Mouse (Mus musculus) heart, adult 2 months (tissue): ENCODE results near the gene Slc16a7. TPM values are rescaled to one million over a fixed set of nuclear protein-coding genes. Genes with fewer than 3 reads are reported as not detected.

Source experiments
- DNase-seq, 2 experiments: peaks; one replicate each; pipeline ENCODE4 v3.0.0; 2021
- H3K27ac ChIP-seq: fragments of 200-600 bp; 2 replicates; pipeline ENCODE4 v1.8.1; 2022
- H3K27me3 ChIP-seq: fragments of 200-500 bp; 2 replicates; pipeline ENCODE4 v1.6.1; 2012; ENCODE audit warnings: mild to moderate bottlenecking, low read length, inconsistent platforms, mixed read lengths; ENCODE audit not compliant: control insufficient read depth, insufficient read depth
- H3K36me3 ChIP-seq: fragments of 200-500 bp; 2 replicates; pipeline ENCODE4 v1.6.1; 2012; ENCODE audit warnings: low read length, inconsistent platforms; ENCODE audit not compliant: control insufficient read depth, insufficient read depth
- H3K4me1 ChIP-seq: fragments of 200-500 bp; 2 replicates; pipeline ENCODE4 v1.6.1; 2011; ENCODE audit warnings: low read length; ENCODE audit not compliant: control insufficient read depth, insufficient read depth
- H3K4me3 ChIP-seq: fragments of 200-600 bp; 2 replicates; pipeline ENCODE4 v1.8.1; 2022
- H3K79me2 ChIP-seq: fragments of 200-500 bp; replicated peaks from 2 replicates; pipeline ENCODE4 v1.6.1; 2012; ENCODE audit warnings: mild to moderate bottlenecking, inconsistent platforms, low read length, moderate library complexity, mixed read lengths; ENCODE audit not compliant: control insufficient read depth, insufficient read depth
- H3K9ac ChIP-seq: fragments of 200-500 bp; 2 replicates; pipeline ENCODE4 v1.6.1; 2012; ENCODE audit warnings: low read depth, mild to moderate bottlenecking, control low read depth, inconsistent platforms, low read length, mixed read lengths
- CTCF ChIP-seq: fragments of 200-600 bp; IDR thresholded peaks from 2 replicates; pipeline ENCODE4 v1.8.1; 2022; ENCODE audit warnings: antibody characterized with exemption, mild to moderate bottlenecking, moderate library complexity
- EP300 ChIP-seq: fragments of 200-500 bp; IDR thresholded peaks from 2 replicates; pipeline ENCODE4 v1.6.1; 2011; ENCODE audit warnings: low read depth, low read length, control low read depth; ENCODE audit not compliant: insufficient read depth
- POLR2A ChIP-seq: fragments of 200-500 bp; IDR thresholded peaks from 2 replicates; pipeline ENCODE4 v1.6.1; 2011; ENCODE audit warnings: mild to moderate bottlenecking, low read depth, low read length, control low read depth; ENCODE audit not compliant: insufficient read depth
- WGBS: fragments of 180-500 bp; shearing (Covaris S2); methylation state at CpG from one replicate; pipeline ENCODE4 v1.1.7; 2018; 5-methylcytosine and 5-hydroxymethylcytosine counted together
- intact Hi-C: fragments of 180-260 bp; cut with DNase I; formaldehyde crosslinking; loops from one replicate; pipeline ENCODE4 v1.15.1; 2025
- polyA plus RNA-seq: library from polyadenylated mRNA; depleted of rRNA; stranded (reverse); fragments of >200 nt; gene quantifications from 2 replicates; pipeline ENCODE4 v1.2.3, GENCODE M21; 2012
- total RNA-seq, 2 experiments: library from RNA; stranded (reverse); gene quantifications; 2 replicates each; pipeline ENCODE4 v1.2.3; 2021

Slc16a7 gene
- total and polyA plus RNA-seq, 3 experiments: 7.9 to 14.4 (median 13.3) TPM

DNA sequence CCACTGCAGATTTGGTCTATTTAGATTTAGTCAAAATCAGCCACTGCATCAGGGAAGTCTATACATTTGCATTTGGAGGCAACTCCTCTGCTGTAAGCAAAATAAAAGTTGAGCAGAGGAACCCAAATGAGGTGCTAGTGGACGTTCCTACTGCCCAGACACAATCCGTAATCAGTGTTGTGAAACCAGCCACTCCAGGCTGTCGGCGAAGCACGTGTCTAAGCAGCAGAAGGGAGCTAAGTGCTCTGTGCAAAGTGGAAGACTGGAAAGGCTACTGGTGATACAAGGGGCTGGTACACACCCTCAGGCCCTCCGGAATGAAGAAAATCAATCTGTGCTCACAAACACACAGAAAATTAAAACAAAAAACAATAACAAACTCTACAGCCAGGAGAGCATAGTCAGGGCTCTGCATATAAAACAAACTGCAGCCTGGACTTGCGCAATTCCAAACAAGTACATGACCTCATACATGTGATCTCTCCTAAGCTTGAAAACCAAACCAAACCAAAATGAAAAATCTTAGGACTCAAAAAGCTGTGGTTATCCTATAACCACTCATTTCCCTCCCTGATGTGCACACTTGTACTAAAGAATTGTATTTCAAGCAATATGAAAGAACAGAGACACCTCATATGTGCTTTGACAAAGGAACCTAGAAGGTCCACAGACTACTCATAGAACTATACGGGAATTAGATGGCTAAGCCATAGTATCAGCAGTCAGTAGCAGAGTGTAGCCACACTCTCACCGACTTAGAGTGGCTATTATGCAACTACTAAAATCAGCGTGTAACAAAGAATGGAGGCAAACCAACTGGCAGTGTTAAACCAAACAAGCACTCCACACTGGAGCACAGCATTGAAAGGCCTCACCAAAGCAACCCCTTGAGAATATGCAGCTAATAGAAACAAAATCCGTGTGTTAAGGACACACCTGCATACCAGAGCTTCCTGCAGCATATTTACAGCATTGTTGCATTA, 67.5 kb downstream of the Slc16a7 start:
- Histone ChIP-seq H3K9ac (no peak overlapping the region), H3K27me3 (no peaks in the 10 kb centered on the region), H3K4me1 (no peaks in the 10 kb centered on the region; the same call in 1 of the 2 replicates), H3K27ac (no peak overlapping the region), H3K4me3 (no peak overlapping the region), H3K79me2 (no peaks in the 10 kb centered on the region), H3K36me3 (peaks cover 2% of the 10 kb centered on the region; the same call in 1 of the 2 replicates)
- peak; percentile 61; the same call in 1 of the 2 replicates for TF ChIP-seq EP300
- TF ChIP-seq POLR2A: no peak
- intact Hi-C loops: loop anchor here (5.0 kb wide), 1 partner anchor 54 kb away; no protein-coding TSS in a partner anchor
- peak in 1 of 2 experiments; percentile 55 for DNase-seq
- 62% methylated on average over 11 of the region's 11 CpGs for WGBS

DNA sequence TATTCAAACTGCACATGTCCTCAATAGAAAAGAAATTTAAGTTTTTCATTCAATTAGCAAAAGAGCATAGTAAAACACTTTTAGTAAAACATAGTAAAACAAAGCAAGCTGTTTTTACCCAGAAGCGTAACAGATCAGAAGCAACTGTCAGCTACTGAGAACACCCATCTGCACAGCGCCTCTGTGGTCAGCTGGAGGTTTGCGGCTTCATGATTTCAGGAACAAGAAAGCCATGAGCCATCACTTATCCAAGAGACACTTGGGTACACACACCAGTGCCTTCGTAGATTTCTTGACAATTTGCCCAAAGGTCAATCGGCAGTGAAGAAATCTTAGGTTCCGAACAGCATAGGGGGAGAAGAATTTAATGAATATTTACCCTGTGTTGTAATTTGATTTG, 71.9 kb downstream of the Slc16a7 start:
- no peaks in the 10 kb centered on the region for H3K27me3 ChIP-seq
- peak; percentile 18; the same call in 1 of the 2 replicates for TF ChIP-seq CTCF
- no peak for TF ChIP-seq EP300
- H3K79me2 ChIP-seq: no peaks in the 10 kb centered on the region
- WGBS: 74% methylated on average over 6 of the region's 6 CpGs
- intact Hi-C loops: no loop called here
- peak; percentile 30 to 60 for DNase-seq
- H3K4me3 ChIP-seq: no peak overlapping the region
- peaks cover 2% of the 10 kb centered on the region; the same call in 1 of the 2 replicates for H3K36me3 ChIP-seq
- H3K4me1 ChIP-seq: no peaks in the 10 kb centered on the region; the same call in 1 of the 2 replicates
- no peak overlapping the region for H3K27ac ChIP-seq
- no peak overlapping the region for H3K9ac ChIP-seq

DNA sequence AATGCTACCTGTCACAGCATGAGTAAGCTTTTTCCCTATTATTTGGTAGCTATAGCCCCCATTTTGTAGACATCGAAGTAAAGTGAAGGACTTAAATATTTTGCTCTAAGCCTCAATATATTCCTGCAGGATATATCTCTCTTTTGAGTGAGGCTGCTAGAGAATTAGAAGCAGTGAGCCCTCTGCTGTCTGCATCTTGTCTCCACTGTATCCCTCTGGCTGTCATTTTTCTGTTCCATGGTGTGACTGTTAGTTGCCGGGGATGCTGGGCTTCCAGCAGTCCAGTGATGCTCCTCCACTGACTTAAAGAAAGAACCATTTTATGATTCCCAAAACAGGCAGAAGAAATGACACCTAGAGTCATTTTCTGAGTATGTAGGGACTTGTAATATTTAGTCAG, 78.4 kb downstream of the Slc16a7 start:
- Histone ChIP-seq H3K27ac (no peak overlapping the region), H3K9ac (no peak overlapping the region), H3K79me2 (no peaks in the 10 kb centered on the region), H3K4me3 (no peak overlapping the region), H3K27me3 (no peaks in the 10 kb centered on the region), H3K36me3 (no peaks in the 10 kb centered on the region), H3K4me1 (no peaks in the 10 kb centered on the region)
- TF ChIP-seq EP300 (no peak), CTCF (no peak), POLR2A (no peak)
- DNase-seq: no peak
- intact Hi-C loops: no loop called here
- WGBS: 86% methylated on average over 2 of the region's 2 CpGs

- no peak for TF ChIP-seq CTCF
- TF ChIP-seq EP300: no peak
- no peak for TF ChIP-seq POLR2A
- no peaks in the 10 kb centered on the region for H3K4me1 ChIP-seq
- DNase-seq: no peak
- no peak overlapping the region for H3K9ac ChIP-seq
- H3K79me2 ChIP-seq: no peaks in the 10 kb centered on the region
- H3K36me3 ChIP-seq: no peaks in the 10 kb centered on the region
- H3K27ac ChIP-seq: no peak overlapping the region
- no peak overlapping the region for H3K4me3 ChIP-seq
- 80% methylated on average over 6 of the region's 6 CpGs for WGBS
- no peaks in the 10 kb centered on the region for H3K27me3 ChIP-seq
- intact Hi-C loops: no loop called here
Observed at GRCm38 (mm10) chr10:125298036-125298435, 91.2 kb downstream of the Slc16a7 start.

DNA sequence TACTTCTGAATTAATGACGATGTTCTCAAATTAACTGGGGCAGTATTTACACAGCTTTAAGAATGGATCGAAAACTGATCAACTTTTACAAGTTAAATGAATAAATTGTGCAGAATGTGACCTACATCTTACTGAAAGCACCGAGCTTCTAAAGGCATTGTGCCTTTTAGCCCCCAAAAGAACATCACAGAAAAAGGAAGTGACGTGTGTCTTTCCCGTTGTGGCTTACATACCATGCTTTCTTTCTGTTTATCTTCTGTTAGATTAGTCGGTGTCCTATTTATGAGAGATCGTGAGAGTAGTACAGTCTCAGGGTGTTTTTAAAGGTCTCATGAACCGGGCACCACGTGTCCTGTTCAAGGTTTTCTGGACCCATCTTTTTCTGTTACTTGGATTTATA, 98.9 kb downstream of the Slc16a7 start:
- intact Hi-C loops: no loop called here
- H3K4me3 ChIP-seq: no peak overlapping the region
- H3K4me1 ChIP-seq: no peaks in the 10 kb centered on the region
- H3K9ac ChIP-seq: no peak overlapping the region
- H3K27me3 ChIP-seq: no peaks in the 10 kb centered on the region
- no peak for DNase-seq
- no peaks in the 10 kb centered on the region for H3K36me3 ChIP-seq
- WGBS: 53% methylated on average over 9 of the region's 9 CpGs
- no peak overlapping the region for H3K27ac ChIP-seq
- no peak for TF ChIP-seq EP300
- TF ChIP-seq CTCF: no peak
- TF ChIP-seq POLR2A: no peak
- H3K79me2 ChIP-seq: no peaks in the 10 kb centered on the region

GRCm38 (mm10) chr10:125288560-125288959, 100.7 kb downstream of the Slc16a7 start:
- H3K79me2 ChIP-seq: no peaks in the 10 kb centered on the region
- no peaks in the 10 kb centered on the region for H3K4me1 ChIP-seq
- TF ChIP-seq POLR2A: no peak
- no peak for TF ChIP-seq EP300
- TF ChIP-seq CTCF: no peak
- intact Hi-C loops: no loop called here
- H3K27ac ChIP-seq: no peak overlapping the region
- no peak for DNase-seq
- H3K27me3 ChIP-seq: no peaks in the 10 kb centered on the region
- H3K36me3 ChIP-seq: no peaks in the 10 kb centered on the region
- no peak overlapping the region for H3K9ac ChIP-seq
- WGBS: 95% methylated on average over 6 of the region's 6 CpGs
- H3K4me3 ChIP-seq: no peak overlapping the region
